Mouse (Mus musculus): Measurements from ENCODE around the gene Smarcc1.

DNA sequence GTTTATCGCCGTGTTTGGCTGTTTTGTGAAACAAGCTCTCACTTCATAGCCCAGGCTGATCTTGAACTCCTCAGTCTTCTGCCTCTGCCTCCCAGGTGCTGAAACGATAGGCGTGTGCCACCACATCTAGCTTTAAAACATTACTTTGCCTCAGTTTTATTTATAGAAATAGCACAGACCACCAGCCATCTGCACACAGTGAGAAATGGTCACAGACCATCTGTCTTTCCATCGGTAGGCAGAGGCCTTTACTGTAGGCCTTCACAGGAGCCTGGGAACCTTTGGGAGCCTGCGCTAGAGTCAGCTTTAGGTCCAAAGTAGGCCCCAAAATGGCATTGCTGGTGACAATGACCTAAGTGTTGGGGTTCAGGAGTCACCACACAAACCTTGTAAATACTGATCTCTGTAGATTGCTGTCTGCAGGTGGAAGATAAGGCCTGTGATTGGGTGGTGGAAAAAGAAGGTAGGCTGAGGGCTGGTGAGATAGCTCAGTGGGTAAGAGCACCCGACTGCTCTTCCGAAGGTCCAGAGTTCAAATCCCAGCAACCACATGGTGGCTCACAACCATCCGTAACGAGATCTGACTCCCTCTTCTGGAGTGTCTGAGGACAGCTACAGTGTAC, 166.7 kb downstream of the Smarcc1 start:
- TF ChIP-seq CTCF (conservative IDR thresholded peaks at IDR 0.05 in 1 of 2, IDR thresholded peaks at IDR 0.05 in 1 of 2; ENCODE audit: low read depth in 2 of 2, low read length in 2 of 2) (no peak), POLR2A (IDR thresholded peaks at IDR 0.05; ENCODE audit: low read depth, low read length) (no peak), MYC (IDR thresholded peaks at IDR 0.05; ENCODE audit: low read depth, low read length) (no peak), ZNF384 (IDR thresholded peaks at IDR 0.05; ENCODE audit: low read depth, low read length) (no peak), NELFE (IDR thresholded peaks at IDR 0.05; ENCODE audit: low read depth, low read length) (no peak), MAZ (IDR thresholded peaks at IDR 0.05; ENCODE audit: low read depth, low read length) (no peak), ZMIZ1 (IDR thresholded peaks at IDR 0.05; ENCODE audit: low read depth, low read length) (no peak), RAD21 (IDR thresholded peaks at IDR 0.05; ENCODE audit: low read depth, low read length) (no peak), ETS1 (conservative IDR thresholded peaks at IDR 0.05; ENCODE audit: low read depth, low read length) (no peak), MAX (IDR thresholded peaks at IDR 0.05; ENCODE audit: low read length) (no peak), EP300 (IDR thresholded peaks at IDR 0.05; ENCODE audit: low read length) (no peak), USF1 (IDR thresholded peaks at IDR 0.05; ENCODE audit: low read depth, low read length) (no peak), GABPA (IDR thresholded peaks at IDR 0.05; ENCODE audit: insufficient replicate concordance, low read depth, low read length) (no peak), CHD2 (IDR thresholded peaks at IDR 0.05; ENCODE audit: low read length) (no peak)
